Mouse (Mus musculus) heart, adult 2 months (tissue): ENCODE measurements around the gene Efl1. TPM values are rescaled to one million over a fixed set of nuclear protein-coding genes. Genes with fewer than 3 reads are reported as not detected.
"Not testable (repeated sequence)": the region's sequence is repeated elsewhere in the genome, so short reads cannot be mapped to it uniquely, and the experiment has no call there.

Experiments
- DNase-seq, 2 experiments: peaks; one replicate each; pipeline ENCODE4 v3.0.0; 2021
- H3K27ac ChIP-seq: fragments of 200-600 bp; 2 replicates; pipeline ENCODE4 v1.8.1; 2022
- H3K27me3 ChIP-seq: fragments of 200-500 bp; 2 replicates; pipeline ENCODE4 v1.6.1; 2012; ENCODE audit warnings: mild to moderate bottlenecking, low read length, inconsistent platforms, mixed read lengths; ENCODE audit not compliant: control insufficient read depth, insufficient read depth
- H3K36me3 ChIP-seq: fragments of 200-500 bp; 2 replicates; pipeline ENCODE4 v1.6.1; 2012; ENCODE audit warnings: low read length, inconsistent platforms; ENCODE audit not compliant: control insufficient read depth, insufficient read depth
- H3K4me1 ChIP-seq: fragments of 200-500 bp; 2 replicates; pipeline ENCODE4 v1.6.1; 2011; ENCODE audit warnings: low read length; ENCODE audit not compliant: control insufficient read depth, insufficient read depth
- H3K4me3 ChIP-seq: fragments of 200-600 bp; 2 replicates; pipeline ENCODE4 v1.8.1; 2022
- H3K79me2 ChIP-seq: fragments of 200-500 bp; replicated peaks from 2 replicates; pipeline ENCODE4 v1.6.1; 2012; ENCODE audit warnings: mild to moderate bottlenecking, inconsistent platforms, low read length, moderate library complexity, mixed read lengths; ENCODE audit not compliant: control insufficient read depth, insufficient read depth
- H3K9ac ChIP-seq: fragments of 200-500 bp; 2 replicates; pipeline ENCODE4 v1.6.1; 2012; ENCODE audit warnings: low read depth, mild to moderate bottlenecking, control low read depth, inconsistent platforms, low read length, mixed read lengths
- CTCF ChIP-seq: fragments of 200-600 bp; IDR thresholded peaks from 2 replicates; pipeline ENCODE4 v1.8.1; 2022; ENCODE audit warnings: antibody characterized with exemption, mild to moderate bottlenecking, moderate library complexity
- EP300 ChIP-seq: fragments of 200-500 bp; IDR thresholded peaks from 2 replicates; pipeline ENCODE4 v1.6.1; 2011; ENCODE audit warnings: low read depth, low read length, control low read depth; ENCODE audit not compliant: insufficient read depth
- POLR2A ChIP-seq: fragments of 200-500 bp; IDR thresholded peaks from 2 replicates; pipeline ENCODE4 v1.6.1; 2011; ENCODE audit warnings: mild to moderate bottlenecking, low read depth, low read length, control low read depth; ENCODE audit not compliant: insufficient read depth
- WGBS: fragments of 180-500 bp; shearing (Covaris S2); methylation state at CpG from one replicate; pipeline ENCODE4 v1.1.7; 2018; 5-methylcytosine and 5-hydroxymethylcytosine counted together
- intact Hi-C: fragments of 180-260 bp; cut with DNase I; formaldehyde crosslinking; loops from one replicate; pipeline ENCODE4 v1.15.1; 2025
- polyA plus RNA-seq: library from polyadenylated mRNA; depleted of rRNA; stranded (reverse); fragments of >200 nt; gene quantifications from 2 replicates; pipeline ENCODE4 v1.2.3, GENCODE M21; 2012
- total RNA-seq, 2 experiments: library from RNA; stranded (reverse); gene quantifications; 2 replicates each; pipeline ENCODE4 v1.2.3; 2021

Efl1 gene
- total and polyA plus RNA-seq, 3 experiments, result 2.8 to 9.3 (median 8.7) TPM

DNA sequence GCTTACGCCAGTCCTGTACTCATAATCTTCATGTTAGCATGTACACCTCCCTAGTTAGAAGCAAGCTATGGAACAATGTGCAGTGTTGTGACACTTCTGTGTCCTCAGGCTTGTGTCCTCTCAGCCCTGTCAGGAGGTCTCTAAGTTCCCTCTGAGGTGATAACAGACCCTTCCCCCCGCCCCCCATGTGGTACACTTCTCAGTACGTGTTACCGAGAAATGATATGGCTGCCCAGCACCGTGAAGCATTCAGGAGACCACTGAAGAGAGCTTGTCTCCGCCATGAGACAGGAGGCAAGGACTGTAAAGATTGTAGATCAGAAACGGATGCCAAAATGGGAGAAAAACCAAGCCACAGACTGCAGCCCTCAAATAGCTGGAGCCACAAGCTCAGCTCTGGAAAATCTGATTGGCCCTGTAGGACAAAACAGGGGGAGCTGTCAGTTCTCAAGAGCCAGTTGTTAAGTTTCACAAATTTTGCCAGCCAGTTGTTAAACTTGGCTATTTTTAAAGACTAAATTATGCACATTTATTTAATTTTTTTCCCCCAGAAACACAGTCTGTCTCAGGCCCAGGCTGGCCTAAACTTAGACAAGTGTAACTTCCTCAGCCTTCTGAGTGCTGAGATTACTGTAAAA is 74.2 kb downstream of the Efl1 start:
- 71% methylated on average over 7 of the region's 7 CpGs for whole genome bisulfite sequencing
- Histone ChIP-seq H3K27me3 (no peaks in the 10 kb centered on the region), H3K4me1 (no peaks in the 10 kb centered on the region), H3K9ac (no peak overlapping the region), H3K27ac (no peak overlapping the region), H3K79me2 (no peaks in the 10 kb centered on the region), H3K36me3 (no peaks in the 10 kb centered on the region; the same call in 1 of the 2 replicates), H3K4me3 (no peak overlapping the region)
- intact Hi-C loops, result no loop called here
- TF ChIP-seq POLR2A (no peak), CTCF (no peak), EP300 (no peak)
- DNase-seq, result no peak

DNA sequence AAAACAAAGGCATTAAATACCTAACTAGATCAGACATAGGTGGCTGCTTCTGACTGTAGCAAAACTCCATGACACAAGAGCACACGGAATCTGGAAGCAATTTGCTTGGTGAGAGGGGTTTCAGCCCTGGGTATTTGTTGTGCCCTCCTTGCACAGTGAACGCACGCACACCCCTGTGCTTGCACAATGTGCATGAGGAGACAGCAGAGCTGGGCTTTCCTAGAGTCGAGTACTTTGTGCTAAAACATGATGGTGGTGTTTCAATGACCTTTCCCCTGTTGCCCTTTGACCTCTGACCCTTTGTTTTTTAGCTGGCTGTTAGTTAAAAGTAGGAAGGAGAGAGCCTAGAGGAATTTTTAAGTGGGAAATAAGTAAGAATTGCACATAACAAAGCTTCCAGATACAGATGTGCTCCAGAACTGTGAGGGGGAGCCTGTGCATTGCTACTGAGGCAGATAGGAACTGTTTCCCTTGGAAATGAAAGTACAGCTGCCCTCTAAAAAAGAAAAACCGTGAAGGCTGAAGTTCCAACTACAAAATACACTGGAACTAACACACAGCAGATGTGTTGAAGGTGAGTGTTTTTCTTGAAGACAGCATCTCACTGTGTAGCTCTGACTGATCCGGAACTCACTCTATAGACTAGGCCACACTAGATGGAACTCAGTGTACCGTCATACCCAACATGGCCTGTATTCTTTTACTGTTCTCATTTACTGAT is 74.9 kb downstream of the Efl1 start:
- DNase-seq, result no peak
- no peaks in the 10 kb centered on the region; the same call in 1 of the 2 replicates for H3K36me3 ChIP-seq
- TF ChIP-seq CTCF, result no peak
- TF ChIP-seq POLR2A, result no peak
- TF ChIP-seq EP300, result no peak
- H3K4me3 ChIP-seq, result no peak overlapping the region
- WGBS, result 83% methylated on average over 7 of the region's 7 CpGs
- intact Hi-C loops, result no loop called here
- H3K4me1 ChIP-seq, result no peaks in the 10 kb centered on the region
- no peaks in the 10 kb centered on the region for H3K79me2 ChIP-seq
- H3K9ac ChIP-seq, result no peak overlapping the region
- H3K27me3 ChIP-seq, result no peaks in the 10 kb centered on the region
- H3K27ac ChIP-seq, result no peak overlapping the region

DNA sequence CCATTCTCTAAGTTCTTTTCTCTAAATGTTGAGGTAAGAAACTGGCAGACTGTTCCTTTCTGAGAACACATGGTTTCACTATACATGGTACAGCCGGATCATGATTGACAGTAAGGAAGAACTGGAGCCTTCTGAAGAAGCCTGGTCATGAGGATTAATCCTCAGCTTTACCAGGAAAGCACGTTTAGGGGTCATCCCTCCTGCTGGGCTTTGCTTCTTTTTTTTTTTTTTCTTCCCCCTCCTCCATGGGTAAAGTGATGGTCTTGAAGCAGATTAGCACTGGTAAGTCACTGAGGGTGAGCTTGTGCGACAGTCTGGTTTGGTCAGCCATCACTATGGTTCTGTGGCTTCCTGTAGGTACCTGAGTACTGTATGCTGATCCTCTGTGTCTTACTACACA is 76.1 kb downstream of the Efl1 start:
- no peaks in the 10 kb centered on the region for H3K79me2 ChIP-seq
- no peak overlapping the region for H3K4me3 ChIP-seq
- H3K36me3 ChIP-seq, result no peaks in the 10 kb centered on the region; the same call in 1 of the 2 replicates
- H3K9ac ChIP-seq, result no peak overlapping the region
- H3K27ac ChIP-seq, result no peak overlapping the region
- TF ChIP-seq POLR2A, result no peak
- no peak for TF ChIP-seq CTCF
- no peak for TF ChIP-seq EP300
- intact Hi-C loops, result no loop called here
- H3K27me3 ChIP-seq, result no peaks in the 10 kb centered on the region
- no peaks in the 10 kb centered on the region for H3K4me1 ChIP-seq
- DNase-seq, result no peak
- 83% methylated on average over 3 of the region's 3 CpGs for WGBS

DNA sequence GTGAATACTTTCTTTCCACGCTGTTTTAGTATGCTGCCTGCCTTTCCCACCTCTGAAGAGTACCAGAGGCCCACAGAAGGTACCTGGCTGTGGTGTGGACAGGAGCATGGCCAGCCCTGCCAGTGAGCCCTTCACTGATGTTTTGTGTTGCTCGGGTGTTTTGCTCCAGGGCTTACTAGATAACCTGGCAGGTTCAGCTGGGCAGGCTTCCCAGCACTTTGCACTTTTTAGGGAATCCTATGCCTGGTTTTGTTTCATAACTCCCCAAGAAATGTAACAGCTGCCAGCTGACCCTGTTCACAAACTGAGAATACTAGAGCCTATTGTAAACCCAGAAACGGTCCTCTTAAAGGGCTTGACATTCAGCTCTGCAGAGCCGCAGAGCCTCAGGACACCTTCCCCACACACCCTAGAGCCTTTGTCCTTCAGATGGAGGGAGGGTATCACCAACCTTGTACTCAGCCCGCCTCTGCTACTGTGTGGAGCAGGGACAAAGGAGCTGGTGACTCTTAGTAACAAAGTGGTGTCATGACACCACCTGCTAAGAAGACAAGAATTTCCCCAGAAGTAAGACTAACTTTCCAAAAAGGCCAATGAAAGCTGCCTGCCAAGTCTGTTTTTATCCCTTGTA is 76.7 kb downstream of the Efl1 start:
- H3K79me2 ChIP-seq, result no peaks in the 10 kb centered on the region
- H3K4me3 ChIP-seq, result no peak overlapping the region
- no peak overlapping the region for H3K9ac ChIP-seq
- no peak overlapping the region for H3K27ac ChIP-seq
- intact Hi-C loops, result no loop called here
- TF ChIP-seq EP300 (no peak), CTCF (no peak), POLR2A (no peak)
- no peaks in the 10 kb centered on the region; the same call in 1 of the 2 replicates for H3K36me3 ChIP-seq
- no peaks in the 10 kb centered on the region for H3K4me1 ChIP-seq
- no peaks in the 10 kb centered on the region for H3K27me3 ChIP-seq
- WGBS, result 76% methylated on average over 5 of the region's 5 CpGs
- DNase-seq, result no peak

DNA sequence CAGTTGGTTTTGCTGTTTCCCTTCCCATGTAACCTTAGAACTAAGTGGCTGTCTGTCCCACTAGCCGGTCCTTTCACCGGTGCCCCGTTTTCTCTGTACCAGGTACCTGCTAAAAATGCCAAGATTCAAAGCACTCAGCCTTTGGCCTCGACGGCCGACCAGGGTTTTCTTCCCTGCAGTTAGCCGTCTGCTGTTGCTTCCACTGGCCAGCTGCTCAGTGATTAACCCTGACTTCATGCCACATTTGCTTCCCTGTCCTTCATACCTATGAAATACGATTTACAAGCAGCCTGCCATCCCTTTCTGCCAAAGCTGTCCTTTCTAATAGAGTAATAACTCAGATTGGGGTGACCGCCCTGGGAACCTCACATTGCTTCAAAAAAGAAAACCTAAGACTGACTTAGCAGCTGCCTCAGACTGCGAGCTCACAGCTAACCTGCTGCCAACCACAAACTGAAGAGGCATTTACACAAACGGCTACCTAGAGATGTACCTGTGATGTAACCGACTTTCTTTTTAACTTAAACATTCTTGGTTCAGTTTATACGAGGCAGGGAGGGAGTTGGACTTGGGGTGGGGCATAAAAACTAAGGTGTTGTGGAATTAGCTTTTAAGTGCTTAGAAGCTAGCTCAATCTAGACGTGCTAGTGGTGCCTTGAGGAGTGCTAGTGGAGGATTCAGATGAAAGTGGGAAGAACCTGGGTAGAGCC is 77.5 kb downstream of the Efl1 start:
- H3K27me3 ChIP-seq, result no peaks in the 10 kb centered on the region
- no peak overlapping the region for H3K4me3 ChIP-seq
- DNase-seq, result no peak
- H3K4me1 ChIP-seq, result no peaks in the 10 kb centered on the region
- no peaks in the 10 kb centered on the region; the same call in 1 of the 2 replicates for H3K36me3 ChIP-seq
- H3K9ac ChIP-seq, result no peak overlapping the region
- 91% methylated on average over 14 of the region's 14 CpGs for WGBS
- no peak overlapping the region for H3K27ac ChIP-seq
- TF ChIP-seq POLR2A (no peak), EP300 (no peak), CTCF (no peak)
- no peaks in the 10 kb centered on the region for H3K79me2 ChIP-seq
- intact Hi-C loops, result no loop called here

DNA sequence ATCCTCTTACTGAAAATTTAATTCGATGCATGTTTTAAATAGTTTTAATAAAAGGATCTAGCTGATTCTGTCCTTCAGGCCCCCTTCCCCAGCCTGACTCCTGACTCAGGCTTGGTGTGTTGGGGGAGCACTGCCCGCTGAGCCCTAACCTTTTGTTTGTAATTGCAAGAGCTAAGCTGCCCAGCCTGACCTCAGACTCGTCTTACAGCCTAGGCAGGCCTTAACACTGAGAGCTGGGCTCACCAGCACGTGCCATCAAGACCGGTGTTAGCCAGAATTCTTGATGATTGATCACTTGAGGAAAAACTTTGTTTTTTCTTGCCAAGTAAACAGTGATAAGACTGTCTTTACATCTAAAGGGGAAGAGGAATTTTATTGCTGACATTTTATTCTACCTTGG is 78.7 kb downstream of the Efl1 start:
- H3K79me2 ChIP-seq, result no peaks in the 10 kb centered on the region
- no peaks in the 10 kb centered on the region for H3K4me1 ChIP-seq
- no peak for TF ChIP-seq POLR2A
- intact Hi-C loops, result no loop called here
- no peaks in the 10 kb centered on the region for H3K27me3 ChIP-seq
- H3K4me3 ChIP-seq, result no peak overlapping the region
- no peaks in the 10 kb centered on the region for H3K36me3 ChIP-seq
- 83% methylated on average over 5 of the region's 5 CpGs for WGBS
- H3K9ac ChIP-seq, result no peak overlapping the region
- no peak overlapping the region for H3K27ac ChIP-seq
- no peak for DNase-seq

DNA sequence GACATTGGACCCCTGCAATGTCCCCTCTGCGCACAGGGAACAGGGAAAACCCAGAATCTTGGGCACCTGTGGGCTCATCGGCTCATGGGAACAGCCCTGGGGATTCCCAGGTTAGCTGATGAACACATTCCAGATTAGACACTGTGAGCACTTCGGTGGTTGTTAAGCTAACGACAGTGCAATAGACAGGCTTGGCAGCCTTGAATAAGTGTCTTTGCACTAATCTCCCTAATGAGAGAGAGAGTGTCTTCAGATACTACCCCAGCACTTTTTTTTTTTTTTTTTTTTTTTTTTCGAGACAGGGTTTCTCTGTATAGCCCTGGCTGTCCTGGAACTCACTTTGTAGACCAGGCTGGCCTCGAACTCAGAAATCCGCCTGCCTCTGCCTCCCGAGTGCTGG is 80.6 kb downstream of the Efl1 start:
- H3K9ac ChIP-seq, H3K36me3 ChIP-seq, H3K27me3 ChIP-seq, intact Hi-C loops, H3K27ac ChIP-seq, H3K4me3 ChIP-seq, H3K79me2 ChIP-seq, DNase-seq, H3K4me1 ChIP-seq: not testable (repeated sequence)
- 92% methylated on average over 7 of the region's 8 CpGs for WGBS
